Mouse (Mus musculus): ENCODE results near the gene Il17rc. TPM values are rescaled to one million over a fixed set of nuclear protein-coding genes. Genes with fewer than 3 reads are reported as not detected.

Gene Il17rc
- polyA plus RNA-seq, 1 experiment from 2014 or later: 10.6 TPM

DNA sequence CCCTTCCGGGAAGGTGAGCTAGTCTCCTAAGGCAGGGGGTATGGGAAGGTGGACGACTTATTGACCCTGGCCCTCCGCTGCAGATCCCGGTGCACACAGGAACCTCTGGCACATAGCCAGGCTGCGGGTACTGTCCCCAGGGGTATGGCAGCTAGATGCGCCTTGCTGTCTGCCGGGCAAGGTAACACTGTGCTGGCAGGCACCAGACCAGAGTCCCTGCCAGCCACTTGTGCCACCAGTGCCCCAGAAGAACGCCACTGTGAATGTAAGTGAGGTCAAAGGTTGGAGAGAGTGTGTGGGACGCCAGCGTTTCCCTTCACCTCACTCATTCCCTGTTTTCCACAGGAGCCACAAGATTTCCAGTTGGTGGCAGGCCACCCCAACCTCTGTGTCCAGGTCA is 7.7 kb downstream of the Il17rc start:
- H3K4me3 ChIP-seq (ENCODE audit: low read depth, low read length): no peak overlapping the region

DNA sequence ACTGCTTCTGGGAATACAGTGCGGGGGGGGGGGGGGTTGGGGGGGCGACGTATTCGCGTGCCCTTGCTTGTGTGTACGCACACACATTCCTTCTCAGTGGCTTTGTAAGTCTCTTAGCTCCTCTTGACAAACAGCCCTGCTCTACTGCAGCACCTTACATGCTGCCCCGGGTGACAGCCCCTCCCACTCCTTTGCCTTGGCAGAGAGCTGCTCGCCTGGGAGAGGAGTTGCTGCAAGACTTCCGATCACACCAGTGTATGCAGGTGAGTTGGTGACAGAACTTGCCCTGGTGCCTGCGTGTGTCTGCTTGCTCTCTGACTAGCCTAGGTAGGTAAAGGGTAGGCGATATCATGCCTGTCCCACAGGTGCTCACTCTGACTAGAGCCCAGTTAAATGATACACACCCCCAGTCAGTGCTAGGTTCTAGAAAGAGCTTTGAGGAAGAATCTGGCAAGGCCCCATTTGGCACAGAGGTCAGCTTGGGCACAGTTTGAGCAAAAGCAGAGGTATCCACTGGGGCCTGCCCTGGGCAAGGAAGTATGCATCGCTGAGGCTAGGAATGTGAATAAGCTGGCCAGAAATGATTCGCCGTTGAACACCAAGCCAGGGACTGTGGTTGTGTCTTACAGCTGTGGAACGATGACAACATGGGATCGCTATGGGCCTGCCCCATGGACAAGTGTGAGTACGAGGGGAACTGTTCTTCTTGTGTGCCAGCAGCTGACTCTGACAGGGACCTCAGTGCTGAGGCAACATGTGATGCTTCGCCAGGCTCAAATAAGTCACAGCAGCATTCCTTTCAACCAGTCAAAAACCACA is 9.5 kb downstream of the Il17rc start:
- no peak overlapping the region for H3K4me3 ChIP-seq (ENCODE audit: low read depth, low read length)
- 0 out of 2 replicates have a peak, but pooled peaks cover 3% of the 10 kb centered on the region for H3K4me1 ChIP-seq (ENCODE audit: control insufficient read depth, insufficient read depth, low read length)
- 53% methylated on average over 18 of the region's 18 CpGs for WGBS
- no peak overlapping the region for H3K9ac ChIP-seq (replicated peaks; ENCODE audit: low read depth, low read length)
- H3K4me2 ChIP-seq (replicated peaks; ENCODE audit: low read depth, low read length): no peak overlapping the region
- ATAC-seq (ENCODE audit: insufficient number of reproducible peaks, insufficient read depth, low FRiP score, low read depth): no peak
- H3K9me3 ChIP-seq (ENCODE audit: control insufficient read depth, low read depth, low read length): no peaks in the 10 kb centered on the region
- peaks cover 11% of the 10 kb centered on the region; the same call in 1 of the 2 replicates for H3K27me3 ChIP-seq (ENCODE audit: control insufficient read depth, insufficient read depth, low read length)
- H3K36me3 ChIP-seq (ENCODE audit: control insufficient read depth, insufficient read depth, low read length): no peaks in the 10 kb centered on the region
- no peak overlapping the region for H3K27ac ChIP-seq (ENCODE audit: low read length)

More for the DNA sequence above, 7.7 kb downstream of the Il17rc start:
- WGBS: 87% methylated on average over 10 of the region's 10 CpGs
- no peak overlapping the region for H3K4me2 ChIP-seq (replicated peaks; ENCODE audit: low read depth, low read length)
- ATAC-seq (ENCODE audit: insufficient number of reproducible peaks, insufficient read depth, low FRiP score, low read depth): no peak
- H3K9me3 ChIP-seq (ENCODE audit: control insufficient read depth, low read depth, low read length): no peaks in the 10 kb centered on the region
- H3K4me1 ChIP-seq (ENCODE audit: control insufficient read depth, insufficient read depth, low read length): 0 out of 2 replicates have a peak, but pooled peaks cover 1% of the 10 kb centered on the region
- H3K36me3 ChIP-seq (ENCODE audit: control insufficient read depth, insufficient read depth, low read length): no peaks in the 10 kb centered on the region
- H3K9ac ChIP-seq (replicated peaks; ENCODE audit: low read depth, low read length): no peak overlapping the region
- no peak overlapping the region for H3K27ac ChIP-seq (ENCODE audit: low read length)
- peaks cover 11% of the 10 kb centered on the region; the same call in 1 of the 2 replicates for H3K27me3 ChIP-seq (ENCODE audit: control insufficient read depth, insufficient read depth, low read length)

DNA sequence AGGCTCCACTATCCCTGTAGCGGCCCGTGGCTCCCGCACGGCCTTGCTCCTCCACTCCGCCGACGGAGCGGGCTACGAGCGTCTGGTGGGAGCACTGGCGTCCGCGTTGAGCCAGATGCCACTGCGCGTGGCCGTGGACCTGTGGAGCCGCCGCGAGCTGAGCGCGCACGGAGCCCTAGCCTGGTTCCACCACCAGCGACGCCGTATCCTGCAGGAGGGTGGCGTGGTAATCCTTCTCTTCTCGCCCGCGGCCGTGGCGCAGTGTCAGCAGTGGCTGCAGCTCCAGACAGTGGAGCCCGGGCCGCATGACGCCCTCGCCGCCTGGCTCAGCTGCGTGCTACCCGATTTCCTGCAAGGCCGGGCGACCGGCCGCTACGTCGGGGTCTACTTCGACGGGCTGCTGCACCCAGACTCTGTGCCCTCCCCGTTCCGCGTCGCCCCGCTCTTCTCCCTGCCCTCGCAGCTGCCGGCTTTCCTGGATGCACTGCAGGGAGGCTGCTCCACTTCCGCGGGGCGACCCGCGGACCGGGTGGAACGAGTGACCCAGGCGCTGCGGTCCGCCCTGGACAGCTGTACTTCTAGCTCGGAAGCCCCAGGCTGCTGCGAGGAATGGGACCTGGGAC is 11.4 kb downstream of the Il17rc start:
- no peaks in the 10 kb centered on the region for H3K36me3 ChIP-seq (ENCODE audit: control insufficient read depth, insufficient read depth, low read length)
- peak overlapping the region; percentile 42 for H3K9ac ChIP-seq (replicated peaks; ENCODE audit: low read depth, low read length)
- H3K9me3 ChIP-seq (ENCODE audit: control insufficient read depth, low read depth, low read length): no peaks in the 10 kb centered on the region
- H3K27me3 ChIP-seq (ENCODE audit: control insufficient read depth, insufficient read depth, low read length): peaks cover 11% of the 10 kb centered on the region; the same call in 1 of the 2 replicates
- peak overlapping the region; percentile 76 for H3K27ac ChIP-seq (ENCODE audit: low read length)
- ATAC-seq (ENCODE audit: insufficient number of reproducible peaks, insufficient read depth, low FRiP score, low read depth): peak; percentile 29; the same call in 1 of the 2 replicates
- peak overlapping the region; percentile 39 for H3K4me3 ChIP-seq (ENCODE audit: low read depth, low read length)
- peak overlapping the region; percentile 67 for H3K4me2 ChIP-seq (replicated peaks; ENCODE audit: low read depth, low read length)
- H3K4me1 ChIP-seq (ENCODE audit: control insufficient read depth, insufficient read depth, low read length): 0 out of 2 replicates have a peak, but pooled peaks cover 3% of the 10 kb centered on the region
- 2% methylated on average over 64 of the region's 65 CpGs for WGBS

DNA sequence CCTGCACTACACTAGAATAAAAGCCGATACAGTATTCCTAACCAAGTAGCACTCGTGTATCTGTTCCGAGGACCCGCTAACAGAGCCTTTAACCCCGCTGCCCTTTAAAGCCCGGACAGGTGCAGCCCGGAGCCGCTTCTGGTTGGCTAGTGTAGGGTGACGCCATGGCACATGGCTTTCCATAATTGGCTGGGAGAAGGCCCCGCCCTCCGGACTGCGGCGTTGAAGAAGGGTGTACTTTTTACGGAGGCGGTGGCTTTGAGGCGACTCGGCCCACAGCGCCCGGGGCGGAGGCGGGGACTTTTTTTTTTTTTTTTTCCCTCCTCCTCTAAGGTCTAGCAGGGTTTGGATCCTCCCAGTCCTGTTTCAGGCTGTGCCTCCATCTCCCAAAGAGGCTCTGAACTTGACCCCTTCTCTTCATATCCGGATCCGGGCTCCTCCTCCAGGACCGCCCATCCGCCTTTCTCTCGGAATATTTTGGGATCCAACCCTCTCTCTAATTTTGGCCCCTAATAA is 11.9 kb downstream of the Il17rc start, which contains the start of gene Creld1:
TSS of gene Creld1 (plus strand) at position 198 of the 516 bp plus-strand sequence.
- no peaks in the 10 kb centered on the region for H3K9me3 ChIP-seq (ENCODE audit: control insufficient read depth, low read depth, low read length)
- WGBS: under 1% methylated on average over 26 of the region's 26 CpGs
- peak; percentile 92 for ATAC-seq (ENCODE audit: insufficient number of reproducible peaks, insufficient read depth, low FRiP score, low read depth)
- 0 out of 2 replicates have a peak, but pooled peaks cover 3% of the 10 kb centered on the region for H3K4me1 ChIP-seq (ENCODE audit: control insufficient read depth, insufficient read depth, low read length)
- peaks cover 11% of the 10 kb centered on the region; the same call in 1 of the 2 replicates for H3K27me3 ChIP-seq (ENCODE audit: control insufficient read depth, insufficient read depth, low read length)
- no peaks in the 10 kb centered on the region for H3K36me3 ChIP-seq (ENCODE audit: control insufficient read depth, insufficient read depth, low read length)
- peak within 1 kb of the TSS; percentile 67 for H3K4me2 ChIP-seq (replicated peaks; ENCODE audit: low read depth, low read length)
- peak within 1 kb of the TSS; percentile 76 for H3K27ac ChIP-seq (ENCODE audit: low read length)
- peak within 1 kb of the TSS; percentile 39 for H3K4me3 ChIP-seq (ENCODE audit: low read depth, low read length)
- peak within 1 kb of the TSS; percentile 42 for H3K9ac ChIP-seq (replicated peaks; ENCODE audit: low read depth, low read length)

DNA sequence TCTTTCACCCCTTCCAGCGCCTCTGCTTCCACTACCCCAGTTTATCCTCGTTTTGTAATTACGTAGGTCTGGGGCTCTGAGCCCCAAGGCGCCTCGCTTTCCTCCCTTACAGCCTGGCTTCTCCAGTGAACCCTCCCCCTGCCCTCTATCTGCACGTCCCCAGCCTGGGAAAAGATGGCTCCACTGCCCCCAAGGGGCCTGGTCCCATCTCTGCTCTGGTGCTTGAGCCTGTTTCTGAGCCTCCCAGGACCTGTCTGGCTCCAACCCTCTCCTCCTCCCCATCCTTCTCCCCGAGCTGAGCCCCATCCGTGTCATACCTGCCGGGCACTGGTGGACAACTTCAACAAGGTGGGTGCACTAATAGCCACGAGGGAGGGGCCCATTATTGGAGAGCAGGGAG is 12.5 kb downstream of the Il17rc start:
- peak; percentile 25 for ATAC-seq (ENCODE audit: insufficient number of reproducible peaks, insufficient read depth, low FRiP score, low read depth)
- H3K27me3 ChIP-seq (ENCODE audit: control insufficient read depth, insufficient read depth, low read length): peaks cover 11% of the 10 kb centered on the region; the same call in 1 of the 2 replicates
- no peaks in the 10 kb centered on the region for H3K36me3 ChIP-seq (ENCODE audit: control insufficient read depth, insufficient read depth, low read length)
- H3K4me2 ChIP-seq (replicated peaks; ENCODE audit: low read depth, low read length): peak overlapping the region; percentile 67
- no peak overlapping the region for H3K27ac ChIP-seq (ENCODE audit: low read length)
- H3K4me3 ChIP-seq (ENCODE audit: low read depth, low read length): peak overlapping the region; percentile 39
- 0 out of 2 replicates have a peak, but pooled peaks cover 3% of the 10 kb centered on the region for H3K4me1 ChIP-seq (ENCODE audit: control insufficient read depth, insufficient read depth, low read length)
- no peaks in the 10 kb centered on the region for H3K9me3 ChIP-seq (ENCODE audit: control insufficient read depth, low read depth, low read length)
- H3K9ac ChIP-seq (replicated peaks; ENCODE audit: low read depth, low read length): peak overlapping the region; percentile 31
- 8% methylated on average over 10 of the region's 10 CpGs for WGBS

DNA sequence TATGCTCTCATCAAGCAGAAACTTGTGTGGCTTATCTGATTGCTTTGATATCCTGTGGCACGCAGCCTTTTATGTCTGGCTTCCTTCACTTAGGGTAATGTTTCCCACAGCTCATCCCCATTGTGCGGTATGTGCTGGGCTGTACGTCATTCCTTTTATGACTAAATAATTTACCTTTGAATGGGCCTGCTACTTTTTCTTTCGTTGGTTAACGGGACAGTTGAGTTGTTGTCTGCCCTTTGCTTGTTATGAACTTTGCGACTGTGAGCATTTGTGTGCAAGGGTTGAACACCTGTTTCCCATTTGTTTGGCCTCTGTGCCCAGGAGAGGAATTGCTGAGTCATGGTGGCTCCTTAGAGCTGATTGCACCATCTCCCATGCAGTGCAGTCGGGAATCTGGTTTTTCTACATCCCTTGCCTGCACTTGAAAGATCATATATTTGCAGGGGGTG is 15.9 kb downstream of the Il17rc start:
- no peak for ATAC-seq (ENCODE audit: insufficient number of reproducible peaks, insufficient read depth, low FRiP score, low read depth)
- no peak overlapping the region for H3K27ac ChIP-seq (ENCODE audit: low read length)

DNA sequence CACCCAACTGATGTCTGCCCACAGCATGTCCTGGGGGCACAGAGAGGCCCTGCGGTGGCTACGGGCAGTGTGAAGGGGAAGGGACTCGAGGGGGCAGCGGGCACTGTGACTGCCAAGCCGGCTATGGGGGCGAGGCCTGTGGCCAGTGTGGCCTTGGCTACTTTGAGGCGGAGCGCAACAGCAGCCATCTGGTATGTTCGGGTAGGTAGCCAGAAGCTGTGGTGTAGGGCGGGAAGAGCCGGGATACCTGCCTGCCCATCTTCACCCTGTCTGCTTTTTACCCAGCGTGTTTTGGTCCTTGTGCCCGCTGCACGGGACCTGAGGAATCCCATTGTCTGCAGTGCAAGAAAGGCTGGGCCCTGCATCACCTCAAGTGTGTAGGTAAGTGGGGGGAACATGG is 18.2 kb downstream of the Il17rc start:
- 93% methylated on average over 14 of the region's 14 CpGs for WGBS
- H3K9ac ChIP-seq (replicated peaks; ENCODE audit: low read depth, low read length): no peak overlapping the region
- no peak for ATAC-seq (ENCODE audit: insufficient number of reproducible peaks, insufficient read depth, low FRiP score, low read depth)
- no peak overlapping the region for H3K4me3 ChIP-seq (ENCODE audit: low read depth, low read length)
- H3K36me3 ChIP-seq (ENCODE audit: control insufficient read depth, insufficient read depth, low read length): no peaks in the 10 kb centered on the region
- H3K9me3 ChIP-seq (ENCODE audit: control insufficient read depth, low read depth, low read length): no peaks in the 10 kb centered on the region
- no peak overlapping the region for H3K27ac ChIP-seq (ENCODE audit: low read length)
- H3K4me2 ChIP-seq (replicated peaks; ENCODE audit: low read depth, low read length): no peak overlapping the region
- no peaks in the 10 kb centered on the region for H3K27me3 ChIP-seq (ENCODE audit: control insufficient read depth, insufficient read depth, low read length)
- no peaks in the 10 kb centered on the region for H3K4me1 ChIP-seq (ENCODE audit: control insufficient read depth, insufficient read depth, low read length)

More for the DNA sequence above, 15.9 kb downstream of the Il17rc start:
- H3K4me3 ChIP-seq (ENCODE audit: low read depth, low read length): no peak overlapping the region
- H3K9me3 ChIP-seq (ENCODE audit: control insufficient read depth, low read depth, low read length): no peaks in the 10 kb centered on the region
- H3K4me2 ChIP-seq (replicated peaks; ENCODE audit: low read depth, low read length): no peak overlapping the region
- H3K36me3 ChIP-seq (ENCODE audit: control insufficient read depth, insufficient read depth, low read length): no peaks in the 10 kb centered on the region
- 0 out of 2 replicates have a peak, but pooled peaks cover 5% of the 10 kb centered on the region for H3K27me3 ChIP-seq (ENCODE audit: control insufficient read depth, insufficient read depth, low read length)
- H3K9ac ChIP-seq (replicated peaks; ENCODE audit: low read depth, low read length): no peak overlapping the region
- 58% methylated on average over 7 of the region's 7 CpGs for WGBS
- 0 out of 2 replicates have a peak, but pooled peaks cover 3% of the 10 kb centered on the region for H3K4me1 ChIP-seq (ENCODE audit: control insufficient read depth, insufficient read depth, low read length)
